Mouse (Mus musculus) left cerebral cortex, postnatal 14 days (tissue): ENCODE measurements around the gene Eif4a2. TPM values are rescaled to one million over a fixed set of nuclear protein-coding genes. Genes with fewer than 3 reads are reported as not detected.

Source experiments
- DNase-seq, 2 experiments: peaks; one replicate each; pipeline ENCODE4 v3.0.0; 2021 to 2022; ENCODE audit warnings: low spot score in 2 of 2, mixed read lengths in 1 of 2
- intact Hi-C: fragments of 180-260 bp; cut with DNase I; formaldehyde crosslinking; loops from one replicate; pipeline ENCODE4 v1.15.1; 2025
- total RNA-seq, 2 experiments: library from RNA; stranded (reverse); gene quantifications; 2 replicates each; pipeline ENCODE4 v1.2.3; 2021

Eif4a2 gene
- total RNA-seq, 2 experiments from 2014 or later, result 759 to 792 TPM

DNA sequence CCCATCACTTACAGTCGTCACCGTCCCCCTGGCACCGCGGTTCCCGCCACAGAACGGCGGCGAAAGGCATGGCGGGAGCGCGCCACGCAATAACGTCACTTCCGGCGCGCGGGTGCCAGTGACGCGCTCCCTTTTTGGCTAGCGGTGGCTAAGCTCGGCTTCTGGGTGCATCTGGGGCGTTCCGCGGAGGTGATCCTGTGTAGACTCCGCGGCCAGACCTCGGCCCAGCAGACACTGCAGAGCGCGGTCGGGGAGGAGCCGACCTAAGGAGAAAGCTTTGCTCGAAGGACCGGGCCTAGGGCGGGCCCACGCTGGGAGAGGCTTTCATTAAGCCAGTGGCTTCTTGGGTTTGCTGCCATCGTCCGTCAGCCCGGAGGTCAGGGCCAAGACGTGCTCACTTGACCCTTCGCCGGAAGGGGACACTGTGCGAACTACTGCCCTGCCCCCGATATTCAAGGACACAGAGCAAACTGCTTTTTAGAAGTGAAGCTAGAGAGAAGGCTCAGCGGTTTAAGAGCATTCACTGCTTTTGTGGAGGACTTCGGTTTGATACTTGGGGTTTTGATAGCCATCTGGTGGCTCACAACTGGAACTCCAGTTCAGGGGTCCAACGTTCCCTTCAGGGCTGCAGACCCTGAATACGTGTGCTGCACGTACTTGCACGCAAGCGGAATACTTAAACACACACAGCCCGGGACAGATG, 20.6 kb downstream of the Eif4a2 start, which contains the start of gene Rfc4:
Rfc4 (minus strand) TSS at position 65 of the 703 bp plus-strand sequence.
- peak; percentile 90 to 94 for DNase-seq
- intact Hi-C loops, result loop anchor here (1.0 kb wide), 1 partner anchor 21 kb away; the partner anchor contains the start of gene Eif4a2

- no peak for DNase-seq
- intact Hi-C loops, result loop anchor here (5.0 kb wide), 1 partner anchor 43 kb away; no protein-coding TSS in a partner anchor
These were observed 23.1 kb downstream of the Eif4a2 start for GRCm38 (mm10) chr16:23130303-23130702.

- intact Hi-C loops, result loop anchor here (5.0 kb wide), 1 partner anchor 45 kb away; no protein-coding TSS in a partner anchor
- DNase-seq, result no peak
These were observed 25.1 kb downstream of the Eif4a2 start for GRCm38 (mm10) chr16:23132336-23132735.

- intact Hi-C loops, result loop anchor here (2.0 kb wide), 1 partner anchor 259 kb away; no protein-coding TSS in a partner anchor
- no peak for DNase-seq
These were observed 28.3 kb downstream of the Eif4a2 start for GRCm38 (mm10) chr16:23135421-23136149.

DNA sequence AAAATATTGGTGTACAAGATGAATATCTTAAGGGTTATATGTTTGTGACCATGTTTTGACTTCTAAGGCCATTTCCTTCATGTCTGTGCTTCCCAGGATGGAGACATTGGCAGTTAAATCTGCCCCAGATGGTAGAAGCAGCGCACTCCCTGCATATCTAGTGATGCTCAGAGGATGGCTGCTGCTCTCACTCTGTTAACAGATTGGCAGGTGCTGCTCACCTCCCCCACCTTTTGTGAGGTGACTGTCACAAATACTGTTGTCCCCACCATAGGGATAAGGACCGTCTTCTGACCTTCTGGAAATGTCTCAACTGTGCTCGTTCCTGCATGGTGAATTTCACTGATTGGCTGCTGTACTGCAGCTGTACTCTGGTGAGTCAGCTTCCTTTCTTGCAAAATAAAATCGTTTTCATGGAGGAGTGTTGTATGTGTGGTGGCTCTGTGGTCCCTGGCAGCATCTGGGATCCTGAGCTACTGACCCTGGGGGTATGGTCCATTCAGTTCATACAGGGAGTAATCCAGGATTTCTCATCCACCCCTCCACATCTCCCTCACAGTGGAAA, 29.2 kb downstream of the Eif4a2 start:
- intact Hi-C loops, result loop anchor here (2.0 kb wide), 1 partner anchor 260 kb away; no protein-coding TSS in a partner anchor
- no peak for DNase-seq

DNA sequence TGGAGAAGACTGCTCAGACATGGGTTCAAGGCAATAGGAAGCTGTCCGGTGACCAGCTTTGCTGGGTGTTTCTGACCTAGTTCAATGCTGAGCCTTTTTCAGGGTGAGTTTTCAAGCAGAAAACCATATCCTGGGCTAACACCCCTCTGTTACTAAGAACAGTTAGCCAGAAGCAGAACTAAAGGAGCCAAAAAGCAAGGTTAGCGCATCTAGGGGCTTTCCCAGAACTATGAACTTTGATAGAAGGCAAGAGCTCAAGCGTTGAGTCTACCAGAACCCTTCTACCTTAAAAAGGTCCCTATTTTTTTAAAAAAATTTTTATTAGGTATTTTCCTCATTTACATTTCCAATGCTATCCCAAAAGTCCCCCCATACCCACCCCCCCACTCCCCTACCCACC, 33.7 kb downstream of the Eif4a2 start:
- intact Hi-C loops, result no loop called here
- no peak for DNase-seq

GRCm38 (mm10) chr16:23144326-23144725, 37.1 kb downstream of the Eif4a2 start:
- no peak for DNase-seq
- intact Hi-C loops, result no loop called here

DNA sequence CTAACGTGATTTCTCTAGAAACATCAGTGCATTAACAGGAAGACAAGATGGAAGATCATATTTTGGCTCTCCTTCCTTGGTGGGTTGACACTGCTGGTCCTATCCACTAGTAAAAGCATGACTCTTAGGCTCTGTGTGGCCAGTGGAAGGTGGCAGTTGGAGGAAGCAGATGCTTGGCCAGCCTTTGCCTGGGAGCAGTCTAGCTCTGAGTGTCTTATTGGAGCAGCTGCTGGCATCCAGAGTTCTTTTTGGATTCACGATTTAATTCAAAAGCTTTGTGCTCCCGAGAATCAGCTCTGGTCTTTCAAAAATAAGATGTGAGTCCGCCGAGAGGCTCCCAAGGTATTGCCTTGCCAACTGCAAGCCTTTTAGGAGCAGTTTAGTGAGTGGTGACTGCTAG, 38.0 kb downstream of the Eif4a2 start:
- intact Hi-C loops, result no loop called here
- DNase-seq, result no peak

DNA sequence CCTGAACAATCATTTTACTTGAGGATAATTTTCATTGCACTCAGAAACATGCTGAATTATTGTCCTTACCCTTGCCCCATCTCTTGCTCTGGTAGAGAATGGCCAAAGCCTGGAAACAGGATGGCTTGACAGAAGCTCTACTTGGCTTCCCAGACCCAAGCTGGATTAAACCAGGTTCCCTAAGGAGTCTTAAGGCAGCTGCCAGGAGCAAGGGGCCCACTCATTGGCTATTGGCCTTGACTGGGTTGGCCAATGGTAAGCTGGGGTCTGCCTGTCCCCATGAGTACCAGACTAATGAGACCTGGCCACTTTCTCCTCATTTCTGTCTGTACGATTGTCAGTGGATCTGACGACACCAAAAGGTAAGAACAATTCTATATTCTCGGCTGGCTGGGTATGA, 39.0 kb downstream of the Eif4a2 start, which contains the start of gene Adipoq:
Adipoq (plus strand) TSS at position 257 of the 400 bp plus-strand sequence.
- intact Hi-C loops, result no loop called here
- DNase-seq, result no peak

DNA sequence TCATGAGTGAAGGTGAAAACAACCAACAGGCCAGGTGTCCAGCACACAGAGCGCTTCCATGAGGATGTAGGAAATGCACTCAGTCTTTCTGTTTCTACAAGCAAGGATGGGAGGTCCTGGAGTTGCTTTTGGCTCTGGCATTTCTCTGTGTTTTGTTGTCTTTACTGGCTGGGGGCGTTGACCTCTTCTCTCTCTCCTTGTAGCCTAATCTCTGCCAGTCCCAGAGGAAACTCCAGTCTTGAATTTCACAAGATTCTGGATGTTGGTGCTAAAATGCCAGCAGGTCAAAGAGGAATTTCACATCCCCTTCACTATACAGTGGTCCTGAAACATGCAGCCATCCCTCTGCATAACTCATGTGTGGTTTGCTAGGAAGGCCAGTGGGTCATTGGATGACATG, 41.7 kb downstream of the Eif4a2 start:
- intact Hi-C loops, result no loop called here
- DNase-seq, result no peak

- intact Hi-C loops, result no loop called here
- no peak for DNase-seq
These were observed 42.2 kb downstream of the Eif4a2 start for GRCm38 (mm10) chr16:23149396-23149795.

GRCm38 (mm10) chr16:23151423-23151822, 44.2 kb downstream of the Eif4a2 start:
- DNase-seq, result peak; percentile 60 to 63
- intact Hi-C loops, result loop anchor here (2.0 to 5.0 kb wide), 2 partner anchors 71 to 251 kb away; partner anchors contain the start of gene St6gal1

DNA sequence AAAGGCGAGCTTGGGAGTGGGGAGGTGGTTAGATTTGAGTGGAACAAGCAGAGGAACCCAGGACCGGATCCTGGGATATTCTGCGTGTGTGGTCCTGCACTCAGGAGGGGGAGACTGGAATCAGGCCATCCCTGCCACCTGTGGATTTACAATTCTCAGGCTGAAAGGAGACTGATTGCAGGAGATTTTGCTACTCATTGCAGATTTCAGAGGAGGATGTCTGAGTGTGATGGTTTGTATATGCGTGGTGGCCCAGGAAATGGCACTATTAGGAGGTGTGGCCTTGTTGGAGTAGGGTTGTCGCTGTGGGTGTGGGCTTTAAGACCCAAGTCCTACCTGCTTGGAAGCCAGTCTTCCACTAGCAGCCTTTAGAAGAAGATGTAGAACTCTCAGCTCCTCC, 47.0 kb downstream of the Eif4a2 start:
- intact Hi-C loops, result loop anchor here (5.0 kb wide), 1 partner anchor 68 kb away; the partner anchor contains the start of gene St6gal1
- DNase-seq, result no peak

DNA sequence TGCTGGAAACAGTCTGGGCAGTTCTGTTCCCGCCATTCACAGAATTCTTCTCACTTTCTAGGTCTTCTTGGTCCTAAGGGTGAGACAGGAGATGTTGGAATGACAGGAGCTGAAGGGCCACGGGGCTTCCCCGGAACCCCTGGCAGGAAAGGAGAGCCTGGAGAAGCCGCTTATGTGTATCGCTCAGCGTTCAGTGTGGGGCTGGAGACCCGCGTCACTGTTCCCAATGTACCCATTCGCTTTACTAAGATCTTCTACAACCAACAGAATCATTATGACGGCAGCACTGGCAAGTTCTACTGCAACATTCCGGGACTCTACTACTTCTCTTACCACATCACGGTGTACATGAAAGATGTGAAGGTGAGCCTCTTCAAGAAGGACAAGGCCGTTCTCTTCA, 49.8 kb downstream of the Eif4a2 start:
- intact Hi-C loops, result no loop called here
- DNase-seq, result no peak

GRCm38 (mm10) chr16:23158292-23158691, 51.0 kb downstream of the Eif4a2 start:
- intact Hi-C loops, result no loop called here
- DNase-seq, result no peak

DNA sequence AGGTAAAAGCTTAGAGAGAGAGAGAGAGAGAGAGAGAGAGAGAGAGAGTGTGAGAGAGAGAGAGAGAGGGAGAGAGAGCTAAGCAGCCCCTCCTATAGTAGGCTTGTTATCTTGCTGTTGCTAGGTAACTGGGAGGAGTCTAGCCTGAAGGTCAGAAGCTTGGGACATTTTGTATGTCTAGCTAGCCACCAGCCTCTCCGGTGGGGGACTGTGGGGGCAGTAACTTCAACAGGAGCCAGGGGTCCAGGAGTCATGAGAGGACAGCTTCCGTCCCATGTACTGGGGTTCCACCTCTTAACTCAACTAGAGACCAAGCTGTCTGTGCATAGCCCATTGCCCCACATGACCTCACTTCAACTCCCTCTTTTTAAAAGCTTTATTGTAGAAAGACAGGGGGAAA, 51.7 kb downstream of the Eif4a2 start:
- no peak for DNase-seq
- intact Hi-C loops, result no loop called here

GRCm38 (mm10) chr16:23159749-23160148, 52.5 kb downstream of the Eif4a2 start:
- no peak for DNase-seq
- intact Hi-C loops, result no loop called here

DNA sequence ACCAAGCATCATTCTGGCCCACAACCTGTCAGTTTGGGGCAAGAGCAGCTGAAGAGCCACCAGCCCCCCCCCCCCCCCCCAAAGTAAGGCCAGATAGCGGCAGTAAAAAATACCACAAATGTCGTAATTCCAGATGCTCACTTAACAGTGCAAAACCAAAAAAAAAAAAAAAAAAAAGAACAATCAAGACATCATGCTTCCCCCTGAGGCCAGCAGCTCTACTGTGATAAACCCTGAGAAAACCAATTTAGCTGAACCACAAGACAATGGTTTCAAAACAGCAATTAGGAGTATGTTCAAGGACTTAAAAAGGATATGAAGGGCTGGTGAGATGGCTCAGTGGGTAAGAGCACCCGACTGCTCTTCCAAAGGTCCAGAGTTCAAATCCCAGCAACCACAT, 54.9 kb downstream of the Eif4a2 start:
- no peak for DNase-seq
- intact Hi-C loops, result no loop called here
